Mouse (Mus musculus): ENCODE measurements around the gene Ncf4.

GRCm38 (mm10) chr15:78287941-78288340, 43.3 kb downstream of the Ncf4 start:
- no peak for TF ChIP-seq TAL1 (IDR thresholded peaks at IDR 0.05; ENCODE audit: low read length)
- no peak for TF ChIP-seq GATA1 (IDR thresholded peaks at IDR 0.05; ENCODE audit: low read length)

All from erythroblast, embryonic 14.5 days (primary cell).